Mouse (Mus musculus): ENCODE data around the gene Zcchc18.

GRCm38 (mm10) chrX:136959688-136960087, 33.3 kb upstream of the Zcchc18 start:
- TF ChIP-seq GATA1 (IDR thresholded peaks at IDR 0.05; ENCODE audit: borderline replicate concordance, low read length) (no peak), FLI1 (IDR thresholded peaks at IDR 0.05; ENCODE audit: low read length) (no peak)

Measured in megakaryocyte, embryonic 14.5 days (primary cell).